Mouse (Mus musculus): Measurements from ENCODE around the gene Six1. TPM values are rescaled to one million over a fixed set of nuclear protein-coding genes. Genes with fewer than 3 reads are reported as not detected.

Gene Six1
- polyA plus RNA-seq, 1 experiment, result 0.10 TPM

- Histone ChIP-seq H3K27me3 (ENCODE audit: control insufficient read depth, insufficient read depth, low read length) (peaks cover 25% of the 10 kb centered on the region; the same call in 1 of the 2 replicates), H3K4me1 (ENCODE audit: control insufficient read depth, insufficient read depth, low read length) (no peaks in the 10 kb centered on the region), H3K27ac (ENCODE audit: insufficient read depth, low read length) (no peak overlapping the region), H3K4me3 (replicated peaks; ENCODE audit: insufficient read depth, low read depth, low read length) (no peak overlapping the region)
- TF ChIP-seq CTCF (IDR thresholded peaks at IDR 0.05; ENCODE audit: borderline replicate concordance, insufficient read depth, low read depth, low read length), result no peak
- no peak for TF ChIP-seq POLR2A (IDR thresholded peaks at IDR 0.05; ENCODE audit: borderline replicate concordance, insufficient read depth, low read length)
- WGBS, result 10% methylated on average over 14 of the region's 14 CpGs
- peak in 1 of 2 experiments; percentile 24 for DNase-seq
Observed at GRCm38 (mm10) chr12:73043396-73044167, 10.1 kb downstream of the Six1 start.

- no peaks in the 10 kb centered on the region for H3K4me1 ChIP-seq (ENCODE audit: control insufficient read depth, insufficient read depth, low read length)
- no peak overlapping the region for H3K4me3 ChIP-seq (replicated peaks; ENCODE audit: insufficient read depth, low read depth, low read length)
- H3K27me3 ChIP-seq (ENCODE audit: control insufficient read depth, insufficient read depth, low read length), result peaks cover 27% of the 10 kb centered on the region; the same call in 1 of the 2 replicates
- TF ChIP-seq CTCF (IDR thresholded peaks at IDR 0.05; ENCODE audit: borderline replicate concordance, insufficient read depth, low read depth, low read length), result no peak
- TF ChIP-seq POLR2A (IDR thresholded peaks at IDR 0.05; ENCODE audit: borderline replicate concordance, insufficient read depth, low read length), result no peak
- no peak for DNase-seq
- H3K27ac ChIP-seq (ENCODE audit: insufficient read depth, low read length), result no peak overlapping the region
- WGBS, result 7% methylated on average over 2 of the region's 2 CpGs
Observed at GRCm38 (mm10) chr12:73042903-73043302, 10.8 kb downstream of the Six1 start.

GRCm38 (mm10) chr12:73042406-73042805, 11.3 kb downstream of the Six1 start:
- H3K27me3 ChIP-seq (ENCODE audit: control insufficient read depth, insufficient read depth, low read length), result peaks cover 29% of the 10 kb centered on the region; the same call in 1 of the 2 replicates
- no peak overlapping the region for H3K27ac ChIP-seq (ENCODE audit: insufficient read depth, low read length)
- WGBS, result 4% methylated on average over 5 of the region's 5 CpGs
- H3K4me1 ChIP-seq (ENCODE audit: control insufficient read depth, insufficient read depth, low read length), result no peaks in the 10 kb centered on the region
- DNase-seq, result no peak
- no peak for TF ChIP-seq CTCF (IDR thresholded peaks at IDR 0.05; ENCODE audit: borderline replicate concordance, insufficient read depth, low read depth, low read length)
- TF ChIP-seq POLR2A (IDR thresholded peaks at IDR 0.05; ENCODE audit: borderline replicate concordance, insufficient read depth, low read length), result no peak
- H3K4me3 ChIP-seq (replicated peaks; ENCODE audit: insufficient read depth, low read depth, low read length), result no peak overlapping the region

GRCm38 (mm10) chr12:73041256-73041630, 12.4 kb downstream of the Six1 start:
- Histone ChIP-seq H3K27me3 (ENCODE audit: control insufficient read depth, insufficient read depth, low read length) (peaks cover 25% of the 10 kb centered on the region; the same call in 1 of the 2 replicates), H3K4me1 (ENCODE audit: control insufficient read depth, insufficient read depth, low read length) (no peaks in the 10 kb centered on the region), H3K27ac (ENCODE audit: insufficient read depth, low read length) (no peak overlapping the region), H3K4me3 (replicated peaks; ENCODE audit: insufficient read depth, low read depth, low read length) (no peak overlapping the region)
- TF ChIP-seq CTCF (IDR thresholded peaks at IDR 0.05; ENCODE audit: borderline replicate concordance, insufficient read depth, low read depth, low read length) (no peak), POLR2A (IDR thresholded peaks at IDR 0.05; ENCODE audit: borderline replicate concordance, insufficient read depth, low read length) (no peak)
- no peak for DNase-seq
- 3% methylated on average over 10 of the region's 10 CpGs for WGBS

GRCm38 (mm10) chr12:73040563-73041255, 13.0 kb downstream of the Six1 start:
- no peak overlapping the region for H3K4me3 ChIP-seq (replicated peaks; ENCODE audit: insufficient read depth, low read depth, low read length)
- H3K4me1 ChIP-seq (ENCODE audit: control insufficient read depth, insufficient read depth, low read length), result no peaks in the 10 kb centered on the region
- 3% methylated on average over 27 of the region's 27 CpGs for WGBS
- H3K27me3 ChIP-seq (ENCODE audit: control insufficient read depth, insufficient read depth, low read length), result peaks cover 23% of the 10 kb centered on the region; the same call in 1 of the 2 replicates
- TF ChIP-seq POLR2A (IDR thresholded peaks at IDR 0.05; ENCODE audit: borderline replicate concordance, insufficient read depth, low read length), result no peak
- no peak for TF ChIP-seq CTCF (IDR thresholded peaks at IDR 0.05; ENCODE audit: borderline replicate concordance, insufficient read depth, low read depth, low read length)
- DNase-seq, result peak in 1 of 2 experiments; percentile 20
- no peak overlapping the region for H3K27ac ChIP-seq (ENCODE audit: insufficient read depth, low read length)

- no peak overlapping the region for H3K4me3 ChIP-seq (replicated peaks; ENCODE audit: insufficient read depth, low read depth, low read length)
- no peaks in the 10 kb centered on the region for H3K4me1 ChIP-seq (ENCODE audit: control insufficient read depth, insufficient read depth, low read length)
- H3K27ac ChIP-seq (ENCODE audit: insufficient read depth, low read length), result no peak overlapping the region
- TF ChIP-seq POLR2A (IDR thresholded peaks at IDR 0.05; ENCODE audit: borderline replicate concordance, insufficient read depth, low read length), result no peak
- no peak for TF ChIP-seq CTCF (IDR thresholded peaks at IDR 0.05; ENCODE audit: borderline replicate concordance, insufficient read depth, low read depth, low read length)
- peaks cover 24% of the 10 kb centered on the region; the same call in 1 of the 2 replicates for H3K27me3 ChIP-seq (ENCODE audit: control insufficient read depth, insufficient read depth, low read length)
- DNase-seq, result peak in 1 of 2 experiments; percentile 18
- WGBS, result 2% methylated on average over 18 of the region's 18 CpGs
Observed at GRCm38 (mm10) chr12:73039939-73040562, 13.6 kb downstream of the Six1 start.

- Histone ChIP-seq H3K4me3 (replicated peaks; ENCODE audit: insufficient read depth, low read depth, low read length) (no peak overlapping the region), H3K27me3 (ENCODE audit: control insufficient read depth, insufficient read depth, low read length) (peaks cover 25% of the 10 kb centered on the region; the same call in 1 of the 2 replicates), H3K4me1 (ENCODE audit: control insufficient read depth, insufficient read depth, low read length) (no peaks in the 10 kb centered on the region), H3K27ac (ENCODE audit: insufficient read depth, low read length) (no peak overlapping the region)
- WGBS, result 6% methylated on average over 41 of the region's 41 CpGs
- no peak for DNase-seq
- no peak for TF ChIP-seq CTCF (IDR thresholded peaks at IDR 0.05; ENCODE audit: borderline replicate concordance, insufficient read depth, low read depth, low read length)
- no peak for TF ChIP-seq POLR2A (IDR thresholded peaks at IDR 0.05; ENCODE audit: borderline replicate concordance, insufficient read depth, low read length)
Observed at GRCm38 (mm10) chr12:73038992-73039938, 14.4 kb downstream of the Six1 start.

Data from cerebellum, adult 2 months (tissue).